Mouse (Mus musculus): ENCODE measurements around the gene Olfr877. TPM values are rescaled to one million over a fixed set of nuclear protein-coding genes. Genes with fewer than 3 reads are reported as not detected.

Olfr877 gene
- total RNA-seq (2015) = not detected in 2 replicates
- total RNA-seq (2017) = not detected in 2 replicates

DNA sequence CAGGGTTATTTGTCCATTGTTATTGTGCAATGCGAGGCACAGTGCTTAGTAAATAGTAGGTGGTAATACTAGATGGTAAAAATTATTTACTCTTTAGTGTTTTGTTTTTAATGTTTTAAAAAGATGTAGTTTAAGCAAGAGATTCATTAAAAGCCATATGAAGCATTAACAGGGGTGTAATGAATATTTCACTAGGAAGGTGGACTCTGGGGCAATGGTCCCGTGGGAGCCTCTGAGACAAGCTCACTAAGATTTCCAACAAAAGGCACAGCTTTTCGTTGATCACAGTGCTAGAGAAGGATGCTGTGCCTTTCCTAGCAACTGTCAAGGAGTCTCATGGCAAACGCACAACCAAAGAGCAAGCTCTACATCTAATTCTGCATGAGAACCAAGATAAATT, at the start of gene Olfr877:
Gene Olfr877, plus strand, starts transcription at position 301 of the 400 bp plus-strand sequence.
- ATAC-seq (replicated peaks; ENCODE audit: poor library complexity) = no peak

DNA sequence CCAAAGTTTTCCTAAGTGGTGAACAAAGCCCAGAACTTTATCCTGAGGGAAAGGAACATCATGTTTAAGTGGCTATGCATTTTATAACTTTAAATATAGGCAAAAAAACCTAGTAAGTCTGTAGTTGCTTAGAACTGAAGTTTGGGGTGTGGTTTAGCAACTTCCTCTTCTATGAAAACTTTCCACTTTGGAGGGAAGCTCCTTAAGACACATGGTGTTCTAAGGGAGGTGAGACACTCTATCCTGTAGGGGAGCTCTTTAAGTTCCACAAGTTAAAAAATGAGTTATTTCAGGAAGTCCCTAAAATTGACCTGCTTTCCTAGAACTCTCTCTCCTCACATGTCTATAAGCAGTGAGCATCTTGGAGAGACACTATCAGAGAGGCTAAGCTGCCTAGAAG, 46.8 kb upstream of the Olfr877 start:
- peak; percentile 85 for ATAC-seq (replicated peaks; ENCODE audit: poor library complexity)

DNA sequence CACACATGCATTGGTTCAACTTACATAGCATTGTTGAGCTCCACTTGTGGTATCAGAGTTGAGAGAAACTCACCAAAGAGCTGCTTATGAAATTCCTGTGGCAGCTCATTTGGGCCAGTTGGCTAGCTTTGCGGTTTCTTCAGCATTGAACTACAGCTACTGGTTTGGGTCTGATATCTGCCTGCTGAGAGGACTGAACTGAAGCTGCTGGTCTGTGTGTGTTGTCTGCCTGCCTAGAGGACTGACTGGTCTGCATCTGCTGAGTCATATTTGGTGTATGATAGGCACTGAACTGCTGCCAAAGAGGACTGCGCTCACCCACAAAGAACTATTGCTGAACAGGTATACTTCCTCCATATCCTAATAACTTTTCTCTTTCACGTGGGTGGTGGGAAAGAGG, 45.6 kb upstream of the Olfr877 start:
- ATAC-seq (replicated peaks; ENCODE audit: poor library complexity) = peak; percentile 65

DNA sequence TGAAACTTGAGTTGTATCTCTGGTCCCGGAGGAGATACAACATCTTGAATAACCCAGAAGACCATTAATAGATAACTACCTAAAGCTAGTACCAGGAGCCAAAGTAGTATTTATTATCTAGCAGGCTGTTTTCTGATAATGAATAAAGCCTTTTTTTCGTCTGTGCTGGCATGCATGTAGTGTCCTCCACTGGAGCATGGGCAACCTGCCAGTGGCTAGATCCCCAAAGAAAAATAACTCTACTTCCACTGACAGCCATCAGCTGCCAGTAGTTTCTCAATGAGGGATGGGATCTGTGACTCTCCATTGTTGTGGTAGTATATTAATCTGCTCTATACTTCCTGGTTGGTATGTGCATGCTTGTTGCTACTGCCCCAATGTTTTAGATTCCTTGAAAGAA, 45.1 kb upstream of the Olfr877 start:
- ATAC-seq (replicated peaks; ENCODE audit: poor library complexity) = 0 out of 2 replicates have a peak, but pooled peaks have one; percentile 3

DNA sequence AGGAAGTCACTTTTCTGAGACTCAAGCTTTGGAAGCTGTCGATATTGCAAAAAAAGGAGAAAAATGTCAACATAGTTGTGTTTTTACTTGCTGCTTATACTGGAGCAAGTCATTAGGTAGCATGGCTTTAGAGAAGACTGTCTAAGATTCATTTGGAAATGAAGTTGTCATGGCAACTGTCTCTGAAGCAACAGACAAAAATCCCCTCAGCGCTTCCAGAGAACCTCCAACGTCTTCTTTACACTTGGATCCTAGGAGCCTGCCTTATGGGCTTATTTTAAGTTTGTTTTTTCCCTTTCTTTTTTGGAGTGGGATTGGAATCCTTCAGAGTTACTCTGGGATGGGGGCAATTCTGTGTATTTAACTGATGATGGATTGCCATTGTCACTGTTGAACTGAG, 39.4 kb upstream of the Olfr877 start:
- no peak for ATAC-seq (replicated peaks; ENCODE audit: poor library complexity)

DNA sequence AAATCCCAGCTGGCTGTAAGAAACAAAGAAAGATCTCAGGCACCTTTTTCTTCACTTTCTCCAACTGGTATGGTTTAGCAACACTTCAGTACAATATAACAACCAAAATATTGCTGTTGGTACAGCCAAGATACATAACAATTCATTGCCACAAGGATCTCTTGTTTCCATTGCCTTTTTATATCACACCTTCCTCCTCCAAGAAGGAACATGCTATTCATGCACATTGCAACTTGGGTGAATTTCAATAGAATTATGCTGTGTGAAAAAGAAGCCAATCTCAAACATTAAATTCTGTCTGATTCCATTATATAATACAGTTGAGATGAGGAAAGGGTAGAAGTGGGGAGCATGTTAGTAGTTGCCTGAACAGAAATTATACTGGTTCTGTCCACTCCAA, 24.2 kb upstream of the Olfr877 start:
- no peak for ATAC-seq (replicated peaks; ENCODE audit: poor library complexity)

DNA sequence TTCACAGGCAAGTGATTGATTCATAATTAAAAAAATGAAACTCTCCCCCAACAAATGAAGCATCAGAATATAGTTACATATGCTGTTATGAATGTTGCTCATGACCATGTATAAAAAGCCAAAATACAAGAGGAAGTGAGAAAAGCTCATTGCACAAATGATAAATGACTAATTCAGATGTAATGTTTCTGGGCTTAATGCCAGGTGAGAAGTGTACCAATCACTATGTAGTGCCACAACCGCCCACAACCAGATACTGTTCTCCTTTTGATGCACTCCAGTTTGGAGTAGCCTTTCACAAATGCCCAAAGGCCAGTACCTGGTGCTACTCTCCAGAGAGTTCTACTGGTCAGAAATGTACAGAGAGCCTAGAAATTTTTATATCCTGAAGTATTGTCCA, 20.7 kb upstream of the Olfr877 start:
- peak; percentile 99 for ATAC-seq (replicated peaks; ENCODE audit: poor library complexity)

DNA sequence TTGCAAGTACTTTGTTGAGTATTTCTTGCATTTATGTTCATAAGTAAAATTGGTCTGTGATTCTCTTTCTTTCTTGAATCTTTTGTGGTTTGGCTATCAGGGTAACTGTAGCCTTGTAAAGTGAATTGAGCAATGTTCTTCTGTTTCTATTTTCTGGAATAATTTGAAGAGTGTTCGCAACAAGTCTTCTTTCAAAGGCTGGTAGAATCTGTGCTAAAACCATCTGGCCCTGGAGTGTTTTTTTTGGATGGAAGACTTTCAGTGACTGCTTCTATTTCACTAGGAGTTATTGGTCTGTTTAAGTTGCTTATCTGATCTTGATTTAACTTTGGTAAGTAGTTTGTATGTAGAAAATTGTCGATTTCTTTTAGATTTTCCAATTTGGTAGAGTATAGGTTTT, 4.8 kb upstream of the Olfr877 start:
- no peak for ATAC-seq (replicated peaks; ENCODE audit: poor library complexity)

DNA sequence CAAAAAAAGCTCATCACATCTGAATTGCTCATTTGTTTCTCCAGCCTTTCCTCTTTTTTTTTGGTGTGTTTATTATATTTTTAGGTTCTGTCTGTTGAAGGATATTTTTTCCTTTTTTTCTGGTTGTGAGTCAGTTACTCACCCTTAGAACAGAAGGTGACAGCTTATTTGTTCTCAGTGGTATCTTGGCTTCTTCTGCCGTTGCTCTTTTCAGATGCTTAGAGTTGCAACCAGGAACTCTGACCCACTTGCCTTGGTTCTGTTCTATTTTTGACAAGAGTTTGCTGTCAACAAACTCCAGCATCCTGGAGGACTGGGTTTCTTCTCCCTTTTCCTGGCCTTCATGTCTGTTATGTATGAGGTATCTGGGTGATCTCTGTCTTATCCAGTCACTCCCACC, 9.3 kb downstream of the Olfr877 start:
- ATAC-seq (replicated peaks; ENCODE audit: poor library complexity) = no peak

DNA sequence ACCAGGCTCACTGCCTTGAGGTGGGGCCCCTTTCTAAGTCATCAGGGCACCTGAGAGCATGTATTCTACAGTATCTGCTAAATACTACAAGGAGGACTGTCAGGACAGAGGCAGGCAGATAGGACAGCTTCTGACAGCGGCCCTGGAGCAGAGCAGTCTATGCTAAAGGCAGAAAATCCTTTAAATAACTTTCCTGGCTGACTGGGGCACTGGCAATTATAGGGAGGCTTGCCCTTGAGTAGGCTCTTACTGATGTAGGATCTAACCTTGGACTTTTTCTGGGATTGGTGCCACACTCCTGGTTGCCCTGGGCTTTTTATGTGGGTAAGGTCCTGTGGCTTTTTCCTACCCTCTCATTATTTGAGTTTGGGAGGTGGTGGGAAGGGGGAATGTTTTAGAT, 16.2 kb downstream of the Olfr877 start:
- no peak for ATAC-seq (replicated peaks; ENCODE audit: poor library complexity)

DNA sequence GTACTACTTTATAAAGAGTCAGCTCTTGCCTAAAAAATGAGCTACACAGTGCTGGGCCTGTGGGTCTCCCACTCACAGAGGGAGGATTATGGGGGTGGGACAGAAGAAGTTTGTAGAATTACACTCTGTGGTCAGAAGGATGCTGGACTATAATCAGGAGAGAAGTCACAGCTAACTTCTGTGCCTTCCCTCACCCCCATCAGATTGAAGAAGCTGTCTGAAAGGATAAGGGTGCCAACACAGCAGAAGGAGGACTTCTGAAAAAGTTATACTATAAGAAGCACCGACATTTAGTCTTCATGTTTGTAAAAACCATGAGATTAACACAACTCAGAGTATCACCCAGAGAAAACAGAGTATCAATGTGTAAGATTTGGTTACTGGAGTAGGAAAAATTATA, 17.0 kb downstream of the Olfr877 start:
- no peak for ATAC-seq (replicated peaks; ENCODE audit: poor library complexity)

DNA sequence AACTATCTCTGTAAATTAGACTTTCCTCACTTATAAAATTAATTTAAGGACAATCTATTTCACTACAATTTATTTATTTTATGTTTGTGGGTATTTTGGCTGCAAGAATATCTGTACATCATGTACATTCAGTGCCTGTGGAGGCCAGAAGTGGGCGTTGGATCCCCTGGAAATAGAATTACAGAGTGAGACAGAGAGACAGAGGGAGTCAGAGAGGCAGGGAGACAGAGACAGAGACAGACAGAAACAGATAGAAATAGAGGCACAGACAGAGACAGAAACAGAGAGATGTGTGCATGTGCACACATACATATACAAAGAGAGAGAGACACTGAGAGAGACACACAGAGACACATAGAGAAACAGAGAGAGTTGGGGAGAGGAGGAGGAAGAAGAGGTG, 17.5 kb downstream of the Olfr877 start:
- ATAC-seq (replicated peaks; ENCODE audit: poor library complexity) = no peak

DNA sequence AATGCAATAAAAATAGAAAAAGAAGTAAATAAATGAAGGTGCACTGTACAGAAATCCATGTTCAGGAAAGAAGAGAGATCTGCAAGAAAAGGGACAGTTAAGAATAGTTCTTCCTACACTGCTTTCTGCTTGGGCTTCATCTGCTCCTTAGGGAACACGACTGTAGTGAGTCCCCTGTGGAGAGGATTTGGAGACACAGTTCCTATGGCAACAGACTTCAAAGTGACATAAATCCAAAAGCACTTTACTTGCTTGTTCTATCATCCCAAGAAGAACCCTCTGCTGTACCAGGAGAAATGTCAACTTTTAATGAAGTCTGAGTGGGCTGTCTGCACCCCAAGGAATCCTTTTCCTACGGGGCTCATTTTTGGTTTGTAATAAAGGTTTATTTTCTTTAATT, 36.9 kb downstream of the Olfr877 start:
- no peak for ATAC-seq (replicated peaks; ENCODE audit: poor library complexity)

DNA sequence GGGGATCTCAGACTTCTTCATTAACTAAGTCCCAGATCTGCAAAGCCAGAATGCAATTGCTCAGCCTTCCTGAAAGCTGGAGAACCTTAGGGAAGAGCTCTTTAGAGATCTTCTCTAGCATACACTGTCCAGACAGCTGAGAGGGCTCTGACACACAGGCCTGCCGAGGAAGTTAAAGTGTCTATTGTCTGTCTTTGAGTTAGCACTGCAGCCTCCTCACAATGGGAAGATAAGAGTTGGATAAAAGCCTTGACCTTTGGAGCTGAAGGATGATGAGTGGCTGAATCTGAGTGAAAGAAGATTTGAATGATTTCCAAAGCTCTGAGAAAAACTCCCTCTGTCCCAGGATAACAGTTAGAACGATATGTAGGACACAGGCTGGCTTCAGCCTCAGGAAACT, 42.6 kb downstream of the Olfr877 start, which contains the start of gene Olfr145:
Gene Olfr145, plus strand, starts transcription at position 64 of the 400 bp plus-strand sequence.
- no peak for ATAC-seq (replicated peaks; ENCODE audit: poor library complexity)

DNA sequence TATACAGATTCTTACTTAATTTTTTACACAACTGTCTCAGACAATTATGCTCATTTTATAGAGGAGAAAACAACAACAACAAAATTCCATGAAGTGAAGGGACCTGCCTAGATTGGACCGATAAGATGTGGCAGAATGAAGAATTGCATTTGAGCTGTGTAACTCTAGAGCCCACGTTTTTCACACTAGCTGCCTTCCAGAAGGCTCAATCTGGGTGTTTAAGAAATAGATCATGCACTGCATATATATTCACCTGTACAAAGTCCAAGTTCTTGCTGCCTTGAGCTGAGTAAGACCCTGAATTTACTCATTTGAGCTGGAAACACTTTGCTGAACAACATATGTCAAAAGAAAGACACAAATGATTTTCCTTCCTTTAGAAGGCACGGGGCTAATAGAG, 51.5 kb downstream of the Olfr877 start:
- no peak for ATAC-seq (replicated peaks; ENCODE audit: poor library complexity)

Other genes with a start within 250 kb of the Olfr877 start
- gene Spa17, start 240.5 kb upstream of the Olfr877 start, total RNA-seq (2015) = 2.9 and 6.7 TPM in 2 replicates
- 1.7 and 5.1 TPM in 2 replicates for gene Spa17, start 240.5 kb upstream of the Olfr877 start, total RNA-seq (2017)
- gene Tbrg1, start 197.0 kb upstream of the Olfr877 start, total RNA-seq (2015) = 35.0 and 38.1 TPM in 2 replicates
- gene Tbrg1, start 197.0 kb upstream of the Olfr877 start, total RNA-seq (2017) = 39.9 and 47.8 TPM in 2 replicates
- not detected in 2 replicates for gene Panx3, start 185.0 kb upstream of the Olfr877 start, total RNA-seq (2015)
- not detected in 2 replicates for gene Panx3, start 185.0 kb upstream of the Olfr877 start, total RNA-seq (2017)
- gene Olfr160, start 138.0 kb upstream of the Olfr877 start, total RNA-seq (2015) = not detected in 2 replicates
- not detected in 2 replicates for gene Olfr160, start 138.0 kb upstream of the Olfr877 start, total RNA-seq (2017)
- not detected in 2 replicates for gene Olfr874, start 109.2 kb upstream of the Olfr877 start, total RNA-seq (2015)
- gene Olfr874, start 109.2 kb upstream of the Olfr877 start, total RNA-seq (2017) = not detected in 2 replicates
- not detected in 2 replicates for gene Olfr875, start 82.4 kb upstream of the Olfr877 start, total RNA-seq (2015)
- not detected in 2 replicates for gene Olfr875, start 82.4 kb upstream of the Olfr877 start, total RNA-seq (2017)
- gene Olfr876, start 51.2 kb upstream of the Olfr877 start, total RNA-seq (2015) = not detected in 2 replicates
- gene Olfr876, start 51.2 kb upstream of the Olfr877 start, total RNA-seq (2017) = not detected in 2 replicates
- not detected in 2 replicates for gene Olfr145, start 42.5 kb downstream of the Olfr877 start, total RNA-seq (2015)
- gene Olfr145, start 42.5 kb downstream of the Olfr877 start, total RNA-seq (2017) = not detected in 2 replicates
- not detected in 2 replicates for gene Olfr878, start 63.6 kb downstream of the Olfr877 start, total RNA-seq (2015)
- gene Olfr878, start 63.6 kb downstream of the Olfr877 start, total RNA-seq (2017) = not detected in 2 replicates
- not detected in 2 replicates for gene Olfr881, start 137.6 kb downstream of the Olfr877 start, total RNA-seq (2015)
- gene Olfr881, start 137.6 kb downstream of the Olfr877 start, total RNA-seq (2017) = not detected in 2 replicates
- gene Olfr883, start 171.5 kb downstream of the Olfr877 start, total RNA-seq (2015) = not detected in 2 replicates
- not detected in 2 replicates for gene Olfr883, start 171.5 kb downstream of the Olfr877 start, total RNA-seq (2017)
- not detected in 2 replicates for gene Olfr884, start 192.3 kb downstream of the Olfr877 start, total RNA-seq (2015)
- not detected in 2 replicates for gene Olfr884, start 192.3 kb downstream of the Olfr877 start, total RNA-seq (2017)
- gene Olfr885, start 207.1 kb downstream of the Olfr877 start, total RNA-seq (2015) = not detected in 2 replicates
- not detected in 2 replicates for gene Olfr885, start 207.1 kb downstream of the Olfr877 start, total RNA-seq (2017)
- gene Olfr887, start 229.8 kb downstream of the Olfr877 start, total RNA-seq (2015) = not detected in 2 replicates
- not detected in 2 replicates for gene Olfr887, start 229.8 kb downstream of the Olfr877 start, total RNA-seq (2017)

Measured in megakaryocyte progenitor cell, adult 5-6 weeks (primary cell).